9 mouse cellular contexts compared by ENCODE assay signal in genomic region chr15:101175131-101175460, GRCm38 (mm10). TPM values are rescaled to one million over a fixed set of nuclear protein-coding genes. Genes with fewer than 3 reads are reported as not detected.
A peak's percentile ranks its signal among the peaks of the same experiment; 100 is the strongest.
DNase-seq lines count a peak whose midpoint lies in the region; ATAC-seq and TF ChIP-seq lines count a peak whose summit lies in the region.
"Had no signal": no experiment of that assay in that cellular context is flagged by ENCODE, and none has a peak within 500 bp of the region (broad histone marks: within the 10 kb centered on the region; RNA-seq: fewer than 3 reads in every experiment).

No protein-coding gene starts in this region.

- 6% methylated on average over 5 of the region's 5 CpGs for WGBS in embryonic facial prominence, embryonic 13.5 days
- WGBS in intestine, embryonic 14.5 days = 4% methylated on average over 5 of the region's 5 CpGs
- WGBS in midbrain, postnatal 0 days = 2% methylated on average over 5 of the region's 5 CpGs

- H3K27me3 ChIP-seq in embryonic facial prominence, embryonic 13.5 days = 0 out of 2 replicates have a peak, but pooled peaks cover 8% of the 10 kb centered on the region
- no peaks in the 10 kb centered on the region for H3K27me3 ChIP-seq in intestine, embryonic 14.5 days (replicated peaks; ENCODE audit: control insufficient read depth, insufficient read depth, low read length)
- H3K27me3 ChIP-seq in midbrain, postnatal 0 days (ENCODE audit: insufficient read depth, low read length) = no peaks in the 10 kb centered on the region

- peak overlapping the region; percentile 79 for H3K4me3 ChIP-seq in left cerebral cortex, adult 2 months
- peak overlapping the region; percentile 88 for H3K4me3 ChIP-seq in embryonic facial prominence, embryonic 13.5 days
- H3K4me3 ChIP-seq in intestine, embryonic 14.5 days (ENCODE audit: low read depth, low read length) = peak overlapping the region; percentile 82
- H3K4me3 ChIP-seq in midbrain, postnatal 0 days (ENCODE audit: low read depth, low read length) = peak overlapping the region; percentile 88

- no peaks in the 10 kb centered on the region for H3K36me3 ChIP-seq in embryonic facial prominence, embryonic 13.5 days
- no peaks in the 10 kb centered on the region for H3K36me3 ChIP-seq in intestine, embryonic 14.5 days (ENCODE audit: control insufficient read depth, insufficient read depth, low read length)
- no peaks in the 10 kb centered on the region for H3K36me3 ChIP-seq in midbrain, postnatal 0 days (ENCODE audit: insufficient read depth, low read length)

- H3K27ac ChIP-seq in left cerebral cortex, adult 2 months = peak overlapping the region; percentile 95
- H3K27ac ChIP-seq in embryonic facial prominence, embryonic 13.5 days = peak overlapping the region; percentile 73
- H3K27ac ChIP-seq in intestine, embryonic 14.5 days (ENCODE audit: low read depth) = no peak overlapping the region; the same call in 1 of the 2 replicates
- 0 out of 2 replicates have a peak overlapping the region, but pooled peaks have one; percentile 85 for H3K27ac ChIP-seq in midbrain, postnatal 0 days (ENCODE audit: low read depth, low read length)

- peaks cover 51% of the 10 kb centered on the region for H3K4me1 ChIP-seq in embryonic facial prominence, embryonic 13.5 days
- H3K4me1 ChIP-seq in intestine, embryonic 14.5 days (replicated peaks; ENCODE audit: control insufficient read depth, insufficient read depth, low read length) = peaks cover 39% of the 10 kb centered on the region
- peaks cover 3% of the 10 kb centered on the region; the same call in 1 of the 2 replicates for H3K4me1 ChIP-seq in midbrain, postnatal 0 days (ENCODE audit: insufficient read depth, low read length)

- no peak for TF ChIP-seq CTCF in left cerebral cortex, adult 2 months (IDR thresholded peaks at IDR 0.05)
- TF ChIP-seq CTCF in midbrain, postnatal 0 days (IDR thresholded peaks at IDR 0.05) = no peak

- no peak for ATAC-seq in embryonic facial prominence, embryonic 13.5 days (ENCODE audit: insufficient number of reproducible peaks, insufficient read depth, low FRiP score, low TSS enrichment, low read depth)
- no peak for ATAC-seq in intestine, embryonic 14.5 days (replicated peaks; ENCODE audit: low FRiP score, low TSS enrichment, low read depth)
- ATAC-seq in midbrain, postnatal 0 days (ENCODE audit: low FRiP score) = no peak

- DNase-seq in left cerebral cortex, adult 2 months (ENCODE audit: extremely low spot score in 1 of 2, low spot score in 2 of 2) = no peak
- DNase-seq in left cerebral cortex, adult 11 months (ENCODE audit: low spot score) = no peak
- DNase-seq in intestine, embryonic 14.5 days (ENCODE audit: low spot score) = no peak
- no peak for DNase-seq in midbrain, postnatal 0 days (ENCODE audit: low spot score)
- DNase-seq in urinary bladder, postnatal 36 days (ENCODE audit: low spot score in 2 of 2) = no peak
- DNase-seq in adrenal gland, postnatal 25 days = no peak
- no peak for DNase-seq in frontal cortex, postnatal 14 days (ENCODE audit: low spot score in 2 of 2)

- intact Hi-C loops in left cerebral cortex, adult 2 months (cut with DNase I) = no loop called here

- peak overlapping the region; percentile 75 for H3K4me2 ChIP-seq in embryonic facial prominence, embryonic 13.5 days
- H3K4me2 ChIP-seq in intestine, embryonic 14.5 days (ENCODE audit: low read length) = peak overlapping the region; percentile 84
- peak overlapping the region; percentile 88 for H3K4me2 ChIP-seq in midbrain, postnatal 0 days (ENCODE audit: low read depth, low read length, poor library complexity, severe bottlenecking)

- peak overlapping the region; percentile 95 for H3K9ac ChIP-seq in embryonic facial prominence, embryonic 13.5 days
- peak overlapping the region; percentile 96 for H3K9ac ChIP-seq in intestine, embryonic 14.5 days (ENCODE audit: low read length)
- peak overlapping the region; percentile 95 for H3K9ac ChIP-seq in midbrain, postnatal 0 days (replicated peaks; ENCODE audit: low read length, poor library complexity, severe bottlenecking)

- H3K9me3 ChIP-seq in embryonic facial prominence, embryonic 13.5 days = no peaks in the 10 kb centered on the region
- no peaks in the 10 kb centered on the region for H3K9me3 ChIP-seq in intestine, embryonic 14.5 days (ENCODE audit: control insufficient read depth, low read length)
- no peaks in the 10 kb centered on the region for H3K9me3 ChIP-seq in midbrain, postnatal 0 days (ENCODE audit: low read length)

RNA-seq across cellular contexts. Expression of gene Acvr1b, which starts 1.2 kb away (rescaled TPM):
- total RNA-seq in left cerebral cortex, adult 2 months (2021) = 100 to 1,000 TPM; 102 to 114 TPM
- polyA plus RNA-seq in embryonic facial prominence, embryonic 13.5 days (2015; fragmentation: Nextera tagmentation; extraction: Ambion mirVana) = 8.0 TPM in 2 replicates
- 12.5 and 12.6 TPM in 2 replicates for polyA plus RNA-seq in intestine, embryonic 14.5 days (2014; fragmentation: Nextera tagmentation; extraction: Ambion mirVana)
- 77.8 and 86.8 TPM in 2 replicates for total RNA-seq in midbrain, postnatal 0 days (2014; rRNA removed)
- 15.2 and 15.8 TPM in 2 replicates for polyA plus RNA-seq in midbrain, postnatal 0 days (2015; fragmentation: Nextera tagmentation; extraction: Ambion mirVana)
- total RNA-seq in adrenal gland, postnatal 25 days (2021) = 9.0 and 11.2 TPM in 2 replicates

RNA-seq across cellular contexts. Expression of gene Acvrl1, which starts 46.8 kb away (rescaled TPM):
- 10 to 100 TPM; 13.8 to 15.1 TPM for total RNA-seq in left cerebral cortex, adult 2 months (2021)
- polyA plus RNA-seq in embryonic facial prominence, embryonic 13.5 days (2015; fragmentation: Nextera tagmentation; extraction: Ambion mirVana) = 9.9 and 10.1 TPM in 2 replicates
- 16.5 and 16.6 TPM in 2 replicates for polyA plus RNA-seq in intestine, embryonic 14.5 days (2014; fragmentation: Nextera tagmentation; extraction: Ambion mirVana)
- total RNA-seq in midbrain, postnatal 0 days (2014; rRNA removed) = 8.4 and 11.2 TPM in 2 replicates
- 6.1 and 6.7 TPM in 2 replicates for polyA plus RNA-seq in midbrain, postnatal 0 days (2015; fragmentation: Nextera tagmentation; extraction: Ambion mirVana)
- total RNA-seq in adrenal gland, postnatal 25 days (2021) = 11.1 and 15.5 TPM in 2 replicates

RNA-seq across cellular contexts. Expression of gene Grasp, which starts 48.9 kb away (rescaled TPM):
- total RNA-seq in left cerebral cortex, adult 2 months (2021) = 100 to 1,000 TPM in 1 of 2 experiments, 10 to 100 TPM in 1; 89.7 to 107 TPM
- polyA plus RNA-seq in embryonic facial prominence, embryonic 13.5 days (2015; fragmentation: Nextera tagmentation; extraction: Ambion mirVana) = 7.4 and 8.0 TPM in 2 replicates
- polyA plus RNA-seq in intestine, embryonic 14.5 days (2014; fragmentation: Nextera tagmentation; extraction: Ambion mirVana) = 3.5 and 4.2 TPM in 2 replicates
- total RNA-seq in midbrain, postnatal 0 days (2014; rRNA removed) = 6.3 and 7.7 TPM in 2 replicates
- polyA plus RNA-seq in midbrain, postnatal 0 days (2015; fragmentation: Nextera tagmentation; extraction: Ambion mirVana) = 1.8 and 1.9 TPM in 2 replicates
- total RNA-seq in adrenal gland, postnatal 25 days (2021) = 9.8 and 16.3 TPM in 2 replicates

RNA-seq across cellular contexts. Expression of gene Ankrd33, which starts 59.5 kb away (rescaled TPM):
- not detected for total RNA-seq in left cerebral cortex, adult 2 months (2021)
- polyA plus RNA-seq in embryonic facial prominence, embryonic 13.5 days (2015; fragmentation: Nextera tagmentation; extraction: Ambion mirVana) = not detected in 2 replicates
- polyA plus RNA-seq in intestine, embryonic 14.5 days (2014; fragmentation: Nextera tagmentation; extraction: Ambion mirVana) = not detected in 2 replicates
- not detected in 2 replicates for total RNA-seq in midbrain, postnatal 0 days (2014; rRNA removed)
- not detected in 2 replicates for polyA plus RNA-seq in midbrain, postnatal 0 days (2015; fragmentation: Nextera tagmentation; extraction: Ambion mirVana)
- 0.62 and 0.64 TPM in 2 replicates for total RNA-seq in adrenal gland, postnatal 25 days (2021)
- total RNA-seq: gastrocnemius, adult 18-20 months had no signal
